Mouse (Mus musculus): ENCODE data around the gene Btbd2. TPM values are rescaled to one million over a fixed set of nuclear protein-coding genes. Genes with fewer than 3 reads are reported as not detected.

The Btbd2 gene
- polyA plus RNA-seq, 1 experiment from 2014 or later = 83.2 TPM

DNA sequence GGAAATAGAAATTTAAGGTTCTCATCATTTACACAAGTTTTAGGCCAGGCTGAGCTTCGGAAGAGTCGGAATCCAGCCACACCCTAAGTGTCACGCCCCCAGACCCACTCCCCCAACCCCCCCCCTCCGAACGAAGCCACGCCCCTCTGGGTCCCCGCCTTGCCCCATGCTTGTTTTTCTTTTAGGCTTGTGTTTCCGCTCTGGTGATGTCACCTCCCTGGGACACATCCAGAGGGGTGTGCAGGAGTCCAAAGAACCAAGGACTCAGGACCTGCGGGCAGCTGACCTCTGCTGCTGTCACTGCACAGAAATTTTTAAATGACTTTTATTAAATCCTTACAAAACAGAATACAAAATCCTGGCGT, 8.1 kb upstream of the Btbd2 start:
- H3K4me3 ChIP-seq (replicated peaks) = 0 out of 2 replicates have a peak overlapping the region, but pooled peaks have one; percentile 5
- peak overlapping the region; percentile 92 for H3K27ac ChIP-seq
- no peak overlapping the region for H3K9ac ChIP-seq
- no peaks in the 10 kb centered on the region for H3K9me3 ChIP-seq (replicated peaks)
- H3K4me1 ChIP-seq = peaks cover 55% of the 10 kb centered on the region
- H3K4me2 ChIP-seq = peak overlapping the region; percentile 50
- no peaks in the 10 kb centered on the region for H3K27me3 ChIP-seq
- WGBS = 6% methylated on average over 10 of the region's 10 CpGs
- peaks cover 43% of the 10 kb centered on the region for H3K36me3 ChIP-seq
- ATAC-seq (replicated peaks; ENCODE audit: low FRiP score) = peak; percentile 47

DNA sequence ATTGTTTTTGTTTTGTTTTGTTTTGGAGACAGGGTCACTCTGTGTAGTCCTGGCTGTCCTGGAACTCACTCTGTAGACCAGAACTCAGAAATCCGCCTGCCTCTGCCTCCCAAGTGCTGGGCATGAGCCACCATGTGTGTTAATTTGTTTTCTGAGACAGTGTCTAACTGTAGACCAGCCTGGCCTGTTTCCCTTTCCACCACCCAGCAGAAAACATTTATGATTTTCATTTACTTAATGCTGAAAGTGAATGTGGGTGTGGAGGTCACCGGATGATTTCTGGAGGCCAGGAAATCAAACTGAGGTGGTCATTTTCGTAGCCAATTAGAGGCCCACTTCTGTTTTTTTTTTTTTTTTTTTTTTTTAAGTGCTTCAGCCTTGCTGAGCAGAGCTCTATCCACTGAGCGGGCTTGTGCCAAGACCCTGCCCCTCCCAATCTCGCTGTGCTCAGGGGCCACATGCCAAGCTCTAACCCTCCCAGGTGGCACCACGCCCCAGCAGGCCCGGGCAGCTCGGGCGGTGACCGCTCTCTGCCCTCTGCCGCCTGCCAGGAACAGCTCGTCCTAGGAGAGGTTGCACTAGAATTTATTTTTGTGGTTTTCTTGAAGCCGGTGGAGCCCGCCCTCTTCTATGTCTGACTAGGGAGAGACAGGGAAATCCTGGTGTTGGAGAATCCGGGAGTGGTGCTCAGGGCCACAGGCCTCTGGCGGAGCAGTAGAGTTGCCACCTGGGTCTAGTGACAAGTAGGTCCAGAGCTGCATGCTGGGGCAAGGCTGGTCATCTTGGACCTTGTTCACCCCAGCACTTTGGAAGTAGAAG, 7.5 kb upstream of the Btbd2 start:
- Histone ChIP-seq H3K4me3 (replicated peaks) (peak overlapping the region; percentile 5; the same call in 1 of the 2 replicates), H3K4me2 (peak overlapping the region; percentile 50), H3K4me1 (peaks cover 52% of the 10 kb centered on the region), H3K27ac (peak overlapping the region; percentile 92), H3K36me3 (peaks cover 37% of the 10 kb centered on the region), H3K9me3 (replicated peaks) (no peaks in the 10 kb centered on the region), H3K9ac (peak overlapping the region; percentile 28; the same call in 1 of the 2 replicates), H3K27me3 (no peaks in the 10 kb centered on the region)
- peak; percentile 63 for ATAC-seq (replicated peaks; ENCODE audit: low FRiP score)
- 16% methylated on average over 16 of the region's 16 CpGs for WGBS

- 0 out of 2 replicates have a peak, but pooled peaks have one; percentile 5 for ATAC-seq (replicated peaks; ENCODE audit: low FRiP score)
- peaks cover 55% of the 10 kb centered on the region for H3K4me1 ChIP-seq
- no peak overlapping the region for H3K4me3 ChIP-seq (replicated peaks)
- 24% methylated on average over 5 of the region's 5 CpGs for WGBS
- H3K4me2 ChIP-seq = no peak overlapping the region
- no peaks in the 10 kb centered on the region for H3K27me3 ChIP-seq
- H3K27ac ChIP-seq = peak overlapping the region; percentile 92
- H3K9ac ChIP-seq = no peak overlapping the region; the same call in 1 of the 2 replicates
- peaks cover 30% of the 10 kb centered on the region for H3K36me3 ChIP-seq
- no peaks in the 10 kb centered on the region for H3K9me3 ChIP-seq (replicated peaks)
Observed at GRCm38 (mm10) chr10:80663485-80664196, 6.8 kb upstream of the Btbd2 start.

GRCm38 (mm10) chr10:80661149-80661548, 4.3 kb upstream of the Btbd2 start:
- Histone ChIP-seq H3K36me3 (peaks cover 5% of the 10 kb centered on the region), H3K27me3 (no peaks in the 10 kb centered on the region), H3K4me1 (peaks cover 56% of the 10 kb centered on the region), H3K9me3 (replicated peaks) (no peaks in the 10 kb centered on the region), H3K4me2 (no peak overlapping the region), H3K4me3 (replicated peaks) (no peak overlapping the region), H3K27ac (no peak overlapping the region), H3K9ac (no peak overlapping the region)
- 31% methylated on average over 5 of the region's 5 CpGs for WGBS
- no peak for ATAC-seq (replicated peaks; ENCODE audit: low FRiP score)

DNA sequence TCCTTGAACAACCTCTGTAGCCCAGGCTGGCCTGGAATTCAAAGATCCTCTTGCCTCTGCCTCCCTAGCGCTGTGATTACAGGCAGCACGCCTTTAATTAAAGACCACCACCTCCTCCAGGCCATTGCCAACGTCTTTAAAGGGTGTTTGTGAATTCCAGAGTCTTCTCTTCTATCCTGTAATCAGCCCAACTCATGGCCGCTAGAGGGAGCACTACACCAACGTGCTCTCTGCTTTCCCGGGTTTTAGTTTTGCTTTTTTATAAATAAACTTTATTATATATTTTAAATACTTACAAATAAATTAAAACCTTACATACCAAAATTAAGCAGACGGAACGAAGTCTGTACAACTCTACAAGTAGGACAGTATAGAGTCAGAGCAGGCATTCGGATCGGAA, 2.3 kb upstream of the Btbd2 start:
- peak overlapping the region; percentile 1; the same call in 1 of the 2 replicates for H3K4me3 ChIP-seq (replicated peaks)
- no peaks in the 10 kb centered on the region for H3K36me3 ChIP-seq
- H3K27ac ChIP-seq = peak overlapping the region; percentile 34; the same call in 1 of the 2 replicates
- WGBS = 17% methylated on average over 10 of the region's 10 CpGs
- ATAC-seq (replicated peaks; ENCODE audit: low FRiP score) = no peak
- H3K4me1 ChIP-seq = peaks cover 53% of the 10 kb centered on the region
- H3K9me3 ChIP-seq (replicated peaks) = no peaks in the 10 kb centered on the region
- H3K9ac ChIP-seq = no peak overlapping the region
- no peaks in the 10 kb centered on the region for H3K27me3 ChIP-seq
- H3K4me2 ChIP-seq = peak overlapping the region; percentile 31

DNA sequence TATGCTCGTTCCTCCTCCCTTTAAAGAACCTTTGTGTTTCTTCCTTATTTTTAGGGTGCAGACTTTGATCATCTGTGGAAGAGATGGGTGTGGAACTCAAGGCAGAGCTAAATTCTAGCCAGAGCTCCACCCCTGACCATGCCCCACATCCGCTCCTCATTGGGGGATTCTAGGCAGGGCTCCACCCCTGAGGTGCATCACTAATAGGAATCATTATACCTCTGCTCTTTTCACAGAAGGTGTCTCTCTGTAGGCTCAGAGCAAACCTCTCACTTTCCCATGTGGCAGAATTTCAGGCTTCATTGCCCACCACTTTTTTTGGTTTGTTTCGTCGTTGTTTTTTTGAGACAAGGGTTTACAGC, 2.0 kb upstream of the Btbd2 start:
- WGBS = 57% methylated on average over 4 of the region's 4 CpGs
- H3K36me3 ChIP-seq = no peaks in the 10 kb centered on the region
- no peaks in the 10 kb centered on the region for H3K9me3 ChIP-seq (replicated peaks)
- H3K4me2 ChIP-seq = no peak overlapping the region
- H3K27me3 ChIP-seq = no peaks in the 10 kb centered on the region
- 0 out of 2 replicates have a peak overlapping the region, but pooled peaks have one; percentile 1 for H3K4me3 ChIP-seq (replicated peaks)
- peaks cover 52% of the 10 kb centered on the region for H3K4me1 ChIP-seq
- no peak for ATAC-seq (replicated peaks; ENCODE audit: low FRiP score)
- peak overlapping the region; percentile 34; the same call in 1 of the 2 replicates for H3K27ac ChIP-seq
- H3K9ac ChIP-seq = no peak overlapping the region

- no peak overlapping the region for H3K9ac ChIP-seq
- ATAC-seq (replicated peaks; ENCODE audit: low FRiP score) = no peak
- no peak overlapping the region for H3K27ac ChIP-seq
Observed at GRCm38 (mm10) chr10:80658194-80658840, 1.4 kb upstream of the Btbd2 start.

DNA sequence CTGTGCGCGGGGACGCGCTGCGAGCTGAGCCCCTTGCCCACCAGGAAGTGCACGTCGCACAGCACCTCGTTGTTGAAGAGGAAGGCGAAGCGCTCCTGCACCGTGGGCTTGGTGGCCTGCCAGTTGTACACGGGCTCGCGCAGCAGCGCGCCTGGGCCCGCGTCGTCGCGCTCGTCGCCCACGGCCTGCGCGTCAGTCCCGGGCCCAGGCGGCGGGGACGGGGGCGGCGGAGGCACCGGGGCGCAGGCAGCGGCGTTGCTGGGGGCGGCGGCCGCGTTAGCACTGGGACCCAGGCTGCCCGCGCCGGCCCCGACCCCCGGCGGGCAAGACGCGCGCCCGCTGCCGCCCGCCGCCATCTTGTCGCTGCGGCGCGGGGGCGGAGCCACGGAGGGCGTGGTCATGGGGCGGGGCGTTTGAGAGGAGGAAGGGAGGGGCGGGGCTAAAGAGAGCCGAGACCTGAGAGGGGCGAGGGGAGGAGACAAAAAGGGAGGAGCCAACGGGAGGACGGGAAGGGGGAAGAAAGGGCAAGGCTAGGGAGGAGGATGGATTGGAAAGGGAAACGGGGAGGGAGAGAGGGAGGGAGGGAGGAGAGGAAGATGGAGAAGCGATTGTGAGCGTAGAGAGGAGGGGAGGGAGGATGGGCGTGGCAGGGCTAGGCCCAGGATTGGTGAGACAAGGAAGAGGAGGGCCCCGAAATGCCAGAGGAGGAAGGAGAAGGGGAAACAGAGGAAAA, 575 bp downstream of the Btbd2 start:
- ATAC-seq (replicated peaks; ENCODE audit: low FRiP score) = peak; percentile 84
- under 1% methylated on average over 72 of the region's 72 CpGs for WGBS
- Histone ChIP-seq H3K27me3 (no peaks in the 10 kb centered on the region), H3K9me3 (replicated peaks) (no peaks in the 10 kb centered on the region), H3K9ac (peak overlapping the region; percentile 98), H3K36me3 (peaks cover 11% of the 10 kb centered on the region; the same call in 1 of the 2 replicates), H3K27ac (peak overlapping the region; percentile 97), H3K4me1 (peaks cover 48% of the 10 kb centered on the region), H3K4me3 (replicated peaks) (peak overlapping the region; percentile 91), H3K4me2 (peak overlapping the region; percentile 82)

More at GRCm38 (mm10) chr10:80658194-80658840, 1.4 kb upstream of the Btbd2 start:
- no peaks in the 10 kb centered on the region for H3K9me3 ChIP-seq (replicated peaks)
- H3K27me3 ChIP-seq = no peaks in the 10 kb centered on the region
- H3K4me1 ChIP-seq = peaks cover 51% of the 10 kb centered on the region
- no peak overlapping the region for H3K4me2 ChIP-seq
- no peaks in the 10 kb centered on the region for H3K36me3 ChIP-seq
- H3K4me3 ChIP-seq (replicated peaks) = no peak overlapping the region
- 88% methylated on average over 14 of the region's 14 CpGs for WGBS

GRCm38 (mm10) chr10:80655406-80656129, 1.3 kb downstream of the Btbd2 start:
- Histone ChIP-seq H3K9ac (peak overlapping the region; percentile 98), H3K9me3 (replicated peaks) (no peaks in the 10 kb centered on the region), H3K4me1 (peaks cover 45% of the 10 kb centered on the region), H3K27me3 (no peaks in the 10 kb centered on the region), H3K36me3 (peaks cover 15% of the 10 kb centered on the region; the same call in 1 of the 2 replicates), H3K4me3 (replicated peaks) (peak overlapping the region; percentile 91), H3K27ac (peak overlapping the region; percentile 61), H3K4me2 (peak overlapping the region; percentile 82)
- 7% methylated on average over 12 of the region's 12 CpGs for WGBS
- ATAC-seq (replicated peaks; ENCODE audit: low FRiP score) = peak; percentile 47

DNA sequence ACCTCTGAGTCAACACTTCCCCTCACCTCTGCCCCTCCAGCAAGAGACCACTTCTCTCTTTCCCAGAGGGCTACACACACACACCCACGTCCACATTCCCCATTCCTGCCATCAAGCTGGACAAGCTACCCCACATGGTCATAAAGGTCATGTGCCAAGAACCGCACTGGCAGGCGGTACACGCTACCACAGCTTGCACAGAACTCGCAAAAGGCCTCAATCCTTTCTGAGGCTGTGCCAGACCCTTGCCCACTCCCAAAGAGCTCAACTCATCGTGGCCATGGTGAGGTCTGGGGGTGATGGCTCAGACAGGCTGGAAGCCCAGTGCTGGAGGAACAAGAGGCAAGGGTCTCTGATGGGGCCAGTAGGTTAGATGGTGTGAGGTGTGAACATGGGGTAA, 2.0 kb downstream of the Btbd2 start:
- Histone ChIP-seq H3K27ac (no peak overlapping the region), H3K4me3 (replicated peaks) (peak overlapping the region; percentile 91), H3K4me2 (peak overlapping the region; percentile 82), H3K4me1 (peaks cover 51% of the 10 kb centered on the region), H3K36me3 (peaks cover 16% of the 10 kb centered on the region; the same call in 1 of the 2 replicates), H3K9ac (peak overlapping the region; percentile 98; the same call in 1 of the 2 replicates), H3K9me3 (replicated peaks) (no peaks in the 10 kb centered on the region), H3K27me3 (no peaks in the 10 kb centered on the region)
- ATAC-seq (replicated peaks; ENCODE audit: low FRiP score) = no peak
- 83% methylated on average over 6 of the region's 6 CpGs for WGBS
